Mouse (Mus musculus) left cerebral cortex, adult 2 months (tissue): ENCODE results near the gene Stmnd1. TPM values are rescaled to one million over a fixed set of nuclear protein-coding genes. Genes with fewer than 3 reads are reported as not detected.

ENCODE experiments used
- DNase-seq, 2 experiments: peaks; one replicate each; pipeline ENCODE4 v3.0.0; 2021 to 2022; ENCODE audit warnings: low spot score in 2 of 2, mixed read lengths in 1 of 2; ENCODE audit errors: extremely low spot score in 1 of 2
- H3K27ac ChIP-seq: fragments of 200-600 bp; 2 replicates; pipeline ENCODE4 v1.8.1; 2022
- H3K4me3 ChIP-seq: fragments of 200-600 bp; 2 replicates; pipeline ENCODE4 v1.8.1; 2022
- CTCF ChIP-seq: fragments of 200-600 bp; IDR thresholded peaks from 2 replicates; pipeline ENCODE4 v1.8.1; 2022; ENCODE audit warnings: antibody characterized with exemption, mild to moderate bottlenecking, moderate library complexity
- intact Hi-C: fragments of 180-260 bp; cut with DNase I; formaldehyde crosslinking; loops from one replicate; pipeline ENCODE4 v1.15.1; 2025
- total RNA-seq, 2 experiments: library from RNA; stranded (reverse); gene quantifications; 2 replicates each; pipeline ENCODE4 v1.2.3; 2021

The Stmnd1 gene
- total RNA-seq, 2 experiments from 2014 or later = not detected

DNA sequence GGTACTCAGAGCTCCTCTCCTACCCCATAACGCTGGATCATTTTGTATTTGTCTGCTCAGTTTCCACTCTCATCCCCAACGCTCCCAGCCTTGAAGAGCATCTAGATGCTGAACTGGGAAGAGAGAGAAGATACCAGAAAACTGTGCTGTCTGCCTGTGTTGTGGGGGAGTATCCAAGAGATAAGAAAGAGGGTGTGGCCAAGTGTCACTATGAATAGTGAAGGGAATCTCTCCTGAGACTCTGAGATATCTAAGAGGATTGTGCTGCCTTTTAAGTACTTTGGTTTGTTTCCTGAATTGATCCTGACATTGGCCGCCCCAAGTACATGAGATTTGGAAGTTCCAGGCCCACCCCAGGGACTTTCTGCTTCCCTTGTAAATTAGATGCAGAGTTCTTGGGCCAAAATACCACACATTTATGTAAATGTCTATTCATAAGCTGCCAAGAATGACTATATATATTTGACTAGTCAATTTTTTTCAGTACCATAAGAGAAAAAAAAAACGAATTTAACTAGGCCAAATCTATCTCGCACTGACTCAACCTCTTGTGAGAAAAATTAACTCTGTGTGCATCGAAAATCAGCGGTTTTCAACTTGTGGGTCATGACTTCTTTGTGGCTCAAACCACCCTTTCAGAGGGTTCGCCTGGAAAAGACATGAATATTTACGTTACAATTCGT is 73.5 kb downstream of the Stmnd1 start:
- no peak overlapping the region for H3K4me3 ChIP-seq
- no peak for TF ChIP-seq CTCF
- no peak for DNase-seq
- intact Hi-C loops = loop anchor here (5.0 kb wide), 1 partner anchor 70 kb away; the partner anchor contains the start of gene Rbm24
- peak overlapping the region; percentile 61 for H3K27ac ChIP-seq

DNA sequence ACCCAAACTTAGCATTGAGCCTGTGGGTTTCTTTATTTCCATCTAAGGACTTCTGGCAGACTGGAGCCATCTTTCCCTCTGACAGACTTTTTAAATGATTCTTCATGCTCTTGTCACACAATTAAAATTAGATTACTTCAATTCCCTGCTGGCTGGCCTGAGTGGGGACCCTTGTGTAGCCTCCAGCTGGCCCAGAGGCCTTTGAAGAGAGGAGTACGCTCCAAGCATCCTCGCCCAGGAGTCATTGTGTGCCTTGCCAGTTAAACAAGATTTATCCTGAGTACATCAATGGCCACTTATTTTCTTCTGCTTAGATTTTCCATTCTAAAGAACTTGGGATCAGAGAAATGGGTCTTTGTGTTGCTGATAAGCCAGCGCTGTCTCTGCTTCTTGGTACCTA is 76.1 kb downstream of the Stmnd1 start:
- TF ChIP-seq CTCF = no peak
- intact Hi-C loops = loop anchor here (5.0 kb wide), 1 partner anchor 68 kb away; the partner anchor contains the start of gene Rbm24
- Histone ChIP-seq H3K27ac (no peak overlapping the region; the same call in 1 of the 2 replicates), H3K4me3 (no peak overlapping the region)
- DNase-seq = no peak

Other genes with a start within 250 kb of the Stmnd1 start
- 10 to 100 TPM; 20.2 to 31.9 TPM for gene Rbm24, start 144.7 kb downstream of the Stmnd1 start, total RNA-seq
- 100 to 1,000 TPM; 264 to 278 TPM for gene Cap2, start 228.1 kb downstream of the Stmnd1 start, total RNA-seq